Mouse (Mus musculus): ENCODE results near the gene Hypm. TPM values are rescaled to one million over a fixed set of nuclear protein-coding genes. Genes with fewer than 3 reads are reported as not detected.

Gene Hypm
- not detected in 2 replicates for polyA plus RNA-seq (2011; ENCODE audit: insufficient read depth, insufficient read length, low read depth, missing spikeins)

GRCm38 (mm10) chrX:9846628-9847027 is at the start of gene Hypm:
Gene Hypm (plus strand): TSS chrX:9846928.
- no peaks in the 10 kb centered on the region for H3K4me1 ChIP-seq (ENCODE audit: control insufficient read depth, insufficient read depth, low read length)
- TF ChIP-seq EP300 (IDR thresholded peaks at IDR 0.05; ENCODE audit: insufficient read depth, low read depth, low read length) = no peak
- TF ChIP-seq CTCF (IDR thresholded peaks at IDR 0.05; ENCODE audit: low read depth, low read length) = no peak
- TF ChIP-seq POLR2A (IDR thresholded peaks at IDR 0.05; ENCODE audit: insufficient read depth, low read length) = no peak
- no peaks in the 10 kb centered on the region for H3K27me3 ChIP-seq (ENCODE audit: control insufficient read depth, insufficient read depth, low read length, poor library complexity, severe bottlenecking)
- no peaks in the 10 kb centered on the region for H3K36me3 ChIP-seq (ENCODE audit: control insufficient read depth, insufficient read depth, low read length, poor library complexity, severe bottlenecking)
- H3K9ac ChIP-seq (ENCODE audit: low read depth, poor library complexity, severe bottlenecking) = no peak within 1 kb of the TSS
- no peak within 1 kb of the TSS for H3K27ac ChIP-seq (ENCODE audit: insufficient read depth, low read length)
- H3K9me3 ChIP-seq (replicated peaks; ENCODE audit: control insufficient read depth, insufficient read depth, low read length, poor library complexity, severe bottlenecking) = no peaks in the 10 kb centered on the region
- H3K4me3 ChIP-seq (ENCODE audit: low read depth, low read length) = no peak within 1 kb of the TSS

- Histone ChIP-seq H3K36me3 (ENCODE audit: control insufficient read depth, insufficient read depth, low read length, poor library complexity, severe bottlenecking) (no peaks in the 10 kb centered on the region), H3K27ac (ENCODE audit: insufficient read depth, low read length) (no peak overlapping the region), H3K9me3 (replicated peaks; ENCODE audit: control insufficient read depth, insufficient read depth, low read length, poor library complexity, severe bottlenecking) (no peaks in the 10 kb centered on the region), H3K4me1 (ENCODE audit: control insufficient read depth, insufficient read depth, low read length) (no peaks in the 10 kb centered on the region), H3K9ac (ENCODE audit: low read depth, poor library complexity, severe bottlenecking) (no peak overlapping the region), H3K27me3 (ENCODE audit: control insufficient read depth, insufficient read depth, low read length, poor library complexity, severe bottlenecking) (no peaks in the 10 kb centered on the region), H3K4me3 (ENCODE audit: low read depth, low read length) (no peak overlapping the region)
- no peak for TF ChIP-seq CTCF (IDR thresholded peaks at IDR 0.05; ENCODE audit: low read depth, low read length)
- no peak for TF ChIP-seq POLR2A (IDR thresholded peaks at IDR 0.05; ENCODE audit: insufficient read depth, low read length)
- no peak for TF ChIP-seq EP300 (IDR thresholded peaks at IDR 0.05; ENCODE audit: insufficient read depth, low read depth, low read length)
These were observed 36.6 kb upstream of the Hypm start for GRCm38 (mm10) chrX:9810101-9810500.

GRCm38 (mm10) chrX:9812469-9812868 is 34.3 kb upstream of the Hypm start:
- Histone ChIP-seq H3K9me3 (replicated peaks; ENCODE audit: control insufficient read depth, insufficient read depth, low read length, poor library complexity, severe bottlenecking) (no peaks in the 10 kb centered on the region), H3K9ac (ENCODE audit: low read depth, poor library complexity, severe bottlenecking) (no peak overlapping the region), H3K27ac (ENCODE audit: insufficient read depth, low read length) (no peak overlapping the region), H3K36me3 (ENCODE audit: control insufficient read depth, insufficient read depth, low read length, poor library complexity, severe bottlenecking) (no peaks in the 10 kb centered on the region), H3K4me3 (ENCODE audit: low read depth, low read length) (no peak overlapping the region), H3K4me1 (ENCODE audit: control insufficient read depth, insufficient read depth, low read length) (no peaks in the 10 kb centered on the region), H3K27me3 (ENCODE audit: control insufficient read depth, insufficient read depth, low read length, poor library complexity, severe bottlenecking) (no peaks in the 10 kb centered on the region)
- TF ChIP-seq CTCF (IDR thresholded peaks at IDR 0.05; ENCODE audit: low read depth, low read length) = no peak
- no peak for TF ChIP-seq POLR2A (IDR thresholded peaks at IDR 0.05; ENCODE audit: insufficient read depth, low read length)
- TF ChIP-seq EP300 (IDR thresholded peaks at IDR 0.05; ENCODE audit: insufficient read depth, low read depth, low read length) = no peak

- TF ChIP-seq POLR2A (IDR thresholded peaks at IDR 0.05; ENCODE audit: insufficient read depth, low read length) = no peak
- no peak for TF ChIP-seq EP300 (IDR thresholded peaks at IDR 0.05; ENCODE audit: insufficient read depth, low read depth, low read length)
- no peak for TF ChIP-seq CTCF (IDR thresholded peaks at IDR 0.05; ENCODE audit: low read depth, low read length)
- Histone ChIP-seq H3K36me3 (ENCODE audit: control insufficient read depth, insufficient read depth, low read length, poor library complexity, severe bottlenecking) (no peaks in the 10 kb centered on the region), H3K27ac (ENCODE audit: insufficient read depth, low read length) (no peak overlapping the region)
These were observed 11.9 kb upstream of the Hypm start for GRCm38 (mm10) chrX:9834779-9835178.

GRCm38 (mm10) chrX:9849403-9849802 is 2.7 kb downstream of the Hypm start, which contains the start of gene H2al3:
Gene H2al3 (plus strand): TSS chrX:9849703.
- H3K27ac ChIP-seq (ENCODE audit: insufficient read depth, low read length) = no peak within 1 kb of the TSS
- no peaks in the 10 kb centered on the region for H3K4me1 ChIP-seq (ENCODE audit: control insufficient read depth, insufficient read depth, low read length)
- H3K27me3 ChIP-seq (ENCODE audit: control insufficient read depth, insufficient read depth, low read length, poor library complexity, severe bottlenecking) = no peaks in the 10 kb centered on the region
- no peak within 1 kb of the TSS for H3K9ac ChIP-seq (ENCODE audit: low read depth, poor library complexity, severe bottlenecking)
- H3K9me3 ChIP-seq (replicated peaks; ENCODE audit: control insufficient read depth, insufficient read depth, low read length, poor library complexity, severe bottlenecking) = no peaks in the 10 kb centered on the region
- TF ChIP-seq POLR2A (IDR thresholded peaks at IDR 0.05; ENCODE audit: insufficient read depth, low read length) (no peak), EP300 (IDR thresholded peaks at IDR 0.05; ENCODE audit: insufficient read depth, low read depth, low read length) (no peak), CTCF (IDR thresholded peaks at IDR 0.05; ENCODE audit: low read depth, low read length) (no peak)
- H3K36me3 ChIP-seq (ENCODE audit: control insufficient read depth, insufficient read depth, low read length, poor library complexity, severe bottlenecking) = no peaks in the 10 kb centered on the region
- no peak within 1 kb of the TSS for H3K4me3 ChIP-seq (ENCODE audit: low read depth, low read length)

More at GRCm38 (mm10) chrX:9834779-9835178, 11.9 kb upstream of the Hypm start:
- Histone ChIP-seq H3K9me3 (replicated peaks; ENCODE audit: control insufficient read depth, insufficient read depth, low read length, poor library complexity, severe bottlenecking) (no peaks in the 10 kb centered on the region), H3K4me3 (ENCODE audit: low read depth, low read length) (no peak overlapping the region), H3K27me3 (ENCODE audit: control insufficient read depth, insufficient read depth, low read length, poor library complexity, severe bottlenecking) (no peaks in the 10 kb centered on the region), H3K4me1 (ENCODE audit: control insufficient read depth, insufficient read depth, low read length) (no peaks in the 10 kb centered on the region), H3K9ac (ENCODE audit: low read depth, poor library complexity, severe bottlenecking) (no peak overlapping the region)

- no peaks in the 10 kb centered on the region for H3K27me3 ChIP-seq (ENCODE audit: control insufficient read depth, insufficient read depth, low read length, poor library complexity, severe bottlenecking)
- H3K27ac ChIP-seq (ENCODE audit: insufficient read depth, low read length) = no peak overlapping the region
- TF ChIP-seq EP300 (IDR thresholded peaks at IDR 0.05; ENCODE audit: insufficient read depth, low read depth, low read length) (no peak), CTCF (IDR thresholded peaks at IDR 0.05; ENCODE audit: low read depth, low read length) (no peak), POLR2A (IDR thresholded peaks at IDR 0.05; ENCODE audit: insufficient read depth, low read length) (no peak)
- no peaks in the 10 kb centered on the region for H3K9me3 ChIP-seq (replicated peaks; ENCODE audit: control insufficient read depth, insufficient read depth, low read length, poor library complexity, severe bottlenecking)
- H3K9ac ChIP-seq (ENCODE audit: low read depth, poor library complexity, severe bottlenecking) = no peak overlapping the region
- no peaks in the 10 kb centered on the region for H3K36me3 ChIP-seq (ENCODE audit: control insufficient read depth, insufficient read depth, low read length, poor library complexity, severe bottlenecking)
- no peak overlapping the region for H3K4me3 ChIP-seq (ENCODE audit: low read depth, low read length)
- no peaks in the 10 kb centered on the region for H3K4me1 ChIP-seq (ENCODE audit: control insufficient read depth, insufficient read depth, low read length)
These were observed 15.1 kb downstream of the Hypm start for GRCm38 (mm10) chrX:9861859-9862258.

All from ES-Bruce4 (cell line).